In the genomic region with DNA sequence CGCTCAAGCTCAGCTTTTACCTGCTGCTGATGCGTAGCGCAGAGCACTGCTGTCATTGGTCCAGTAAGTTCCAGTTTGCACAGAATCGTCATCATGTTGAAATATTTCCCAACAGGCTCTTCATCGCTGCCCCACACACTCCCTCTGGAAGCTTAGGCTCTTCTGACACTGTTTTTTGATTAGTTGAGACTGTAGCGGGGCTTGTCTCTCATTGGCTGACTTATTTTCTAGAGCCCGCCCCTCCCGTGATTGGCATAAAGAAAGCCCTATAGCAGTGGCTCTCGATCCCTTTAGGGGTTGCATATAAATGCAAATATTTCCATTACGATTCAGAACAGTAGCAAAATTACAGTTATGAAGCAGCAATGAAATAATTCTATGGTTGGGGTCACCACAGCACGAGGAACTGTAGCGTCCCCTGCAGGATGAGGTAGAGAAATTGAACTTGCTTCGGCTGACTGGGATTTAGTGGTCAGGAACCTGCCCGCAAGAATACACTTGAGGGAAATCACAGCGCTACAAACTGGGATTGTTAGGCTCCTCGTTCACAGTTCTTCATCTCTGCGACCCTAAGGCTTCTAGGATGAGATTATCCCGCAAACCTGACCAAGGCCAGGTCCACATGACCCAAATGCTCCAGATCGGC, we compare ENCODE assay signal across 8 mouse cellular contexts. TPM values are rescaled to one million over a fixed set of nuclear protein-coding genes. Genes with fewer than 3 reads are reported as not detected.
A peak's percentile ranks its signal among the peaks of the same experiment; 100 is the strongest.
DNase-seq lines count a peak whose midpoint lies in the region; ATAC-seq and TF ChIP-seq lines count a peak whose summit lies in the region.

No protein-coding gene starts in this region.

- peak overlapping the region; percentile 31 for H3K4me3 ChIP-seq in embryonic facial prominence, embryonic 13.5 days
- peak overlapping the region; percentile 21 for H3K4me3 ChIP-seq in hindbrain, postnatal 0 days (ENCODE audit: low read length)
- peak overlapping the region; percentile 33 for H3K4me3 ChIP-seq in limb, embryonic 10.5 days
- peak overlapping the region; percentile 15; the same call in 1 of the 2 replicates for H3K4me3 ChIP-seq in midbrain, embryonic 11.5 days (ENCODE audit: low read depth, low read length)

- no peak for ATAC-seq in embryonic facial prominence, embryonic 13.5 days (ENCODE audit: insufficient number of reproducible peaks, insufficient read depth, low FRiP score, low TSS enrichment, low read depth)
- ATAC-seq in hindbrain, postnatal 0 days: peak; percentile 61; the same call in 1 of the 2 replicates
- ATAC-seq in midbrain, embryonic 11.5 days (ENCODE audit: low FRiP score): no peak

- peak overlapping the region; percentile 43 for H3K4me2 ChIP-seq in embryonic facial prominence, embryonic 13.5 days
- H3K4me2 ChIP-seq in hindbrain, postnatal 0 days (ENCODE audit: low read depth, low read length): peak overlapping the region; percentile 44
- peak overlapping the region; percentile 26; the same call in 1 of the 2 replicates for H3K4me2 ChIP-seq in midbrain, embryonic 11.5 days

- H3K9me3 ChIP-seq in embryonic facial prominence, embryonic 13.5 days: no peaks in the 10 kb centered on the region
- H3K9me3 ChIP-seq in hindbrain, postnatal 0 days (ENCODE audit: low read length): no peaks in the 10 kb centered on the region
- H3K9me3 ChIP-seq in limb, embryonic 10.5 days (replicated peaks): no peaks in the 10 kb centered on the region
- no peaks in the 10 kb centered on the region for H3K9me3 ChIP-seq in midbrain, embryonic 11.5 days (ENCODE audit: control insufficient read depth, low read length)

- H3K4me1 ChIP-seq in embryonic facial prominence, embryonic 13.5 days: peaks cover 15% of the 10 kb centered on the region; the same call in 1 of the 2 replicates
- peaks cover 8% of the 10 kb centered on the region; the same call in 1 of the 2 replicates for H3K4me1 ChIP-seq in hindbrain, postnatal 0 days (ENCODE audit: insufficient read depth, low read length)
- peaks cover 14% of the 10 kb centered on the region for H3K4me1 ChIP-seq in limb, embryonic 10.5 days
- H3K4me1 ChIP-seq in midbrain, embryonic 11.5 days (ENCODE audit: control insufficient read depth, insufficient read depth, low read length): peaks cover 4% of the 10 kb centered on the region; the same call in 1 of the 2 replicates

- H3K27me3 ChIP-seq in embryonic facial prominence, embryonic 13.5 days: peaks cover 38% of the 10 kb centered on the region
- no peaks in the 10 kb centered on the region for H3K27me3 ChIP-seq in hindbrain, postnatal 0 days (ENCODE audit: insufficient read depth, low read length)
- peaks cover 63% of the 10 kb centered on the region for H3K27me3 ChIP-seq in limb, embryonic 10.5 days (ENCODE audit: low read depth, poor library complexity, severe bottlenecking)
- H3K27me3 ChIP-seq in midbrain, embryonic 11.5 days (ENCODE audit: control insufficient read depth, insufficient read depth, low read length): peaks cover 6% of the 10 kb centered on the region; the same call in 1 of the 2 replicates

- no peak overlapping the region for H3K9ac ChIP-seq in embryonic facial prominence, embryonic 13.5 days
- no peak overlapping the region for H3K9ac ChIP-seq in hindbrain, postnatal 0 days (replicated peaks; ENCODE audit: low read length)
- no peak overlapping the region for H3K9ac ChIP-seq in midbrain, embryonic 11.5 days (ENCODE audit: low read length)

- 37% methylated on average over 19 of the region's 19 CpGs for WGBS in embryonic facial prominence, embryonic 13.5 days
- 32% methylated on average over 19 of the region's 19 CpGs for WGBS in hindbrain, postnatal 0 days
- 36% methylated on average over 19 of the region's 19 CpGs for WGBS in limb, embryonic 10.5 days
- 30% methylated on average over 19 of the region's 19 CpGs for WGBS in midbrain, embryonic 11.5 days

- DNase-seq in thymus, postnatal 4 days: peak; percentile 55
- DNase-seq in thymus, postnatal 36 days: no peak
- peak; percentile 78 for DNase-seq in hindbrain, postnatal 0 days (ENCODE audit: low spot score)
- peak; percentile 50 for DNase-seq in limb, embryonic 10.5 days (ENCODE audit: low spot score)
- peak; percentile 93 for DNase-seq in midbrain, embryonic 11.5 days (ENCODE audit: low spot score, missing footprints)
- DNase-seq in telencephalon, adult 2 months (ENCODE audit: low read depth, low spot score): peak; percentile 82
- no peak for DNase-seq in spleen, postnatal 36 days (ENCODE audit: low spot score in 2 of 2)

- H3K36me3 ChIP-seq in embryonic facial prominence, embryonic 13.5 days: no peaks in the 10 kb centered on the region
- H3K36me3 ChIP-seq in hindbrain, postnatal 0 days (ENCODE audit: insufficient read depth, low read length): no peaks in the 10 kb centered on the region
- H3K36me3 ChIP-seq in limb, embryonic 10.5 days: no peaks in the 10 kb centered on the region
- H3K36me3 ChIP-seq in midbrain, embryonic 11.5 days (ENCODE audit: control insufficient read depth, insufficient read depth, low read length): no peaks in the 10 kb centered on the region

- no peak overlapping the region for H3K27ac ChIP-seq in embryonic facial prominence, embryonic 13.5 days
- H3K27ac ChIP-seq in hindbrain, postnatal 0 days: no peak overlapping the region
- H3K27ac ChIP-seq in limb, embryonic 10.5 days: no peak overlapping the region
- no peak overlapping the region for H3K27ac ChIP-seq in midbrain, embryonic 11.5 days (ENCODE audit: low read depth, low read length)

- peak; percentile 40 for TF ChIP-seq CTCF in hindbrain, postnatal 0 days (IDR thresholded peaks at IDR 0.05; ENCODE audit: low read depth)

RNA-seq across cellular contexts. Expression of a gene that starts 5.3 kb away (rescaled TPM):
- polyA plus RNA-seq in embryonic facial prominence, embryonic 13.5 days (2015; fragmentation: Nextera tagmentation; extraction: Ambion mirVana): 33.1 and 34.7 TPM in 2 replicates
- 66.9 and 75.7 TPM in 2 replicates for total RNA-seq in hindbrain, postnatal 0 days (2014; rRNA removed)
- 45.6 and 47.5 TPM in 2 replicates for polyA plus RNA-seq in hindbrain, postnatal 0 days (2015; fragmentation: Nextera tagmentation; extraction: Ambion mirVana)
- 26.0 and 26.1 TPM in 2 replicates for polyA plus RNA-seq in limb, embryonic 10.5 days (2016; fragmentation: Nextera tagmentation; extraction: Ambion mirVana)
- polyA plus RNA-seq in midbrain, embryonic 11.5 days (2014; fragmentation: Nextera tagmentation; extraction: Ambion mirVana): 13.2 and 13.6 TPM in 2 replicates

RNA-seq across cellular contexts. Expression of a gene that starts 6.1 kb away (rescaled TPM):
- 0.18 TPM in 1 of 2 replicates, not detected in the other for polyA plus RNA-seq in embryonic facial prominence, embryonic 13.5 days (2015; fragmentation: Nextera tagmentation; extraction: Ambion mirVana)
- 0.21 and 0.83 TPM in 2 replicates for total RNA-seq in hindbrain, postnatal 0 days (2014; rRNA removed)
- polyA plus RNA-seq in hindbrain, postnatal 0 days (2015; fragmentation: Nextera tagmentation; extraction: Ambion mirVana): 0.73 and 0.76 TPM in 2 replicates
- polyA plus RNA-seq in limb, embryonic 10.5 days (2016; fragmentation: Nextera tagmentation; extraction: Ambion mirVana): 0.24 TPM in 1 of 2 replicates, not detected in the other
- polyA plus RNA-seq in midbrain, embryonic 11.5 days (2014; fragmentation: Nextera tagmentation; extraction: Ambion mirVana): 0.25 and 0.49 TPM in 2 replicates

RNA-seq across cellular contexts. Expression of a gene that starts 7.0 kb away (rescaled TPM):
- 0.92 and 1.1 TPM in 2 replicates for polyA plus RNA-seq in embryonic facial prominence, embryonic 13.5 days (2015; fragmentation: Nextera tagmentation; extraction: Ambion mirVana)
- 15.1 and 35.0 TPM in 2 replicates for total RNA-seq in hindbrain, postnatal 0 days (2014; rRNA removed)
- 16.7 and 19.1 TPM in 2 replicates for polyA plus RNA-seq in hindbrain, postnatal 0 days (2015; fragmentation: Nextera tagmentation; extraction: Ambion mirVana)
- 1.0 and 2.7 TPM in 2 replicates for polyA plus RNA-seq in limb, embryonic 10.5 days (2016; fragmentation: Nextera tagmentation; extraction: Ambion mirVana)
- 2.0 and 2.1 TPM in 2 replicates for polyA plus RNA-seq in midbrain, embryonic 11.5 days (2014; fragmentation: Nextera tagmentation; extraction: Ambion mirVana)

RNA-seq across cellular contexts. Expression of a gene that starts 10.9 kb away (rescaled TPM):
- 112 and 116 TPM in 2 replicates for polyA plus RNA-seq in embryonic facial prominence, embryonic 13.5 days (2015; fragmentation: Nextera tagmentation; extraction: Ambion mirVana)
- 64.1 and 70.8 TPM in 2 replicates for total RNA-seq in hindbrain, postnatal 0 days (2014; rRNA removed)
- polyA plus RNA-seq in hindbrain, postnatal 0 days (2015; fragmentation: Nextera tagmentation; extraction: Ambion mirVana): 139 and 146 TPM in 2 replicates
- 104 and 109 TPM in 2 replicates for polyA plus RNA-seq in limb, embryonic 10.5 days (2016; fragmentation: Nextera tagmentation; extraction: Ambion mirVana)
- polyA plus RNA-seq in midbrain, embryonic 11.5 days (2014; fragmentation: Nextera tagmentation; extraction: Ambion mirVana): 103 and 110 TPM in 2 replicates

RNA-seq across cellular contexts. Expression of a gene that starts 17.9 kb away (rescaled TPM):
- polyA plus RNA-seq in embryonic facial prominence, embryonic 13.5 days (2015; fragmentation: Nextera tagmentation; extraction: Ambion mirVana): 29.9 and 35.1 TPM in 2 replicates
- total RNA-seq in hindbrain, postnatal 0 days (2014; rRNA removed): 87.0 and 114 TPM in 2 replicates
- polyA plus RNA-seq in hindbrain, postnatal 0 days (2015; fragmentation: Nextera tagmentation; extraction: Ambion mirVana): 39.5 and 40.9 TPM in 2 replicates
- 11.8 and 16.7 TPM in 2 replicates for polyA plus RNA-seq in limb, embryonic 10.5 days (2016; fragmentation: Nextera tagmentation; extraction: Ambion mirVana)
- 3.4 and 4.5 TPM in 2 replicates for polyA plus RNA-seq in midbrain, embryonic 11.5 days (2014; fragmentation: Nextera tagmentation; extraction: Ambion mirVana)

Comparison
In these comparisons a context has a peak if more than half of its experiments do, and no peak if none do; other contexts are left out.
1. DNase-seq: peak in thymus, postnatal 4 days (single experiment), hindbrain, postnatal 0 days (single experiment), limb, embryonic 10.5 days (single experiment), midbrain, embryonic 11.5 days (single experiment) and telencephalon, adult 2 months (single experiment); none in thymus, postnatal 36 days (0 of 2) and spleen, postnatal 36 days (0 of 2).
2. Peak in every context shown above with its lines, with median percentiles within 50 percentile points of each other: H3K4me2 ChIP-seq and H3K4me3 ChIP-seq.